Mouse (Mus musculus): ENCODE measurements around the gene 4930518I15Rik.

GRCm38 (mm10) chr2:156897034-156897433 is 39.3 kb upstream of the 4930518I15Rik start:
- TF ChIP-seq CTCF (IDR thresholded peaks at IDR 0.05; ENCODE audit: control insufficient read depth, insufficient read depth, insufficient replicate concordance, low read depth, low read length) (no peak), POLR2A (IDR thresholded peaks at IDR 0.05; ENCODE audit: control insufficient read depth, low read depth, low read length) (no peak)

Data from testis, adult 2 months (tissue).